14 mouse cellular contexts compared by ENCODE assay signal in the genomic region with DNA sequence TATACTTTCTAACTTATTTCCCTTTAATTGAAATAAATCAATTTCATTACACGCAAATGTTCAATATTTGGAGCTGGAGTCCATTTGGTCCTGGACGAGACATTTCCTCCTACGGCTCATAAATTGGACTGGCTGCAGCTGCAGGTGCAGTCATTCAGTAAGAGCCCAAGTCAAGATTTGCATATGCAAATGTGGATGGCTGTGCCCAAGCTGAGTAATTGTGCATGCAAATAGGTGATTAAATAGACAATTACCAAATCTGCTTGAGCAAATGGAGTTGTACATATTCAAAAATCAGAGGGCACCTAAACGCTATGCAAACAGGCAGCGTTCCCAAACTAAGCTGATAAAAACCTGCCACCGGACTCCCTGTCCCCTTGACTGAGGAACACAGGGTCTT.
DNase-seq lines count a peak whose midpoint lies in the region; ATAC-seq and TF ChIP-seq lines count a peak whose summit lies in the region.
"Had no signal": no experiment of that assay in that cellular context is flagged by ENCODE, and none has a peak within 500 bp of the region (broad histone marks: within the 10 kb centered on the region; RNA-seq: fewer than 3 reads in every experiment).

No protein-coding gene starts in this region.

- no peak overlapping the region for H3K9ac ChIP-seq in liver, adult 2 months (ENCODE audit: low read depth, low read length)
- no peak overlapping the region for H3K9ac ChIP-seq in forebrain, postnatal 0 days
- H3K9ac ChIP-seq in neural tube, embryonic 14.5 days (replicated peaks; ENCODE audit: low read depth, low read length): no peak overlapping the region
- H3K9ac ChIP-seq: limb, embryonic 15.5 days had no signal

- no peaks in the 10 kb centered on the region for H3K79me2 ChIP-seq in liver, adult 2 months (ENCODE audit: control insufficient read depth, insufficient read depth, low read length)

- no peaks in the 10 kb centered on the region for H3K9me3 ChIP-seq in forebrain, postnatal 0 days (ENCODE audit: low read length)
- H3K9me3 ChIP-seq in neural tube, embryonic 14.5 days (ENCODE audit: control insufficient read depth, low read length): no peaks in the 10 kb centered on the region
- H3K9me3 ChIP-seq: heart, embryonic 10.5 days; limb, embryonic 15.5 days had no signal

- peaks cover 7% of the 10 kb centered on the region for H3K4me1 ChIP-seq in liver, adult 2 months (ENCODE audit: control insufficient read depth, insufficient read depth, low read length)
- 0 out of 2 replicates have a peak, but pooled peaks cover 2% of the 10 kb centered on the region for H3K4me1 ChIP-seq in forebrain, postnatal 0 days (ENCODE audit: insufficient read depth)
- H3K4me1 ChIP-seq in neural tube, embryonic 14.5 days (ENCODE audit: control insufficient read depth, insufficient read depth, low read length): peaks cover 7% of the 10 kb centered on the region; the same call in 1 of the 2 replicates
- H3K4me1 ChIP-seq: limb, embryonic 15.5 days had no signal

- no peak for ATAC-seq in forebrain, postnatal 0 days
- ATAC-seq in neural tube, embryonic 14.5 days (ENCODE audit: low read depth): peak; percentile 54; the same call in 1 of the 2 replicates
- ATAC-seq: inflammation-experienced regulatory T-cells, adult 6 months had no signal

- DNase-seq in liver, adult 2 months (ENCODE audit: extremely low read depth, low read depth, low spot score): peak; percentile 26
- DNase-seq in liver: no peak
- peak; percentile 13 for DNase-seq in brain, adult 2 months (ENCODE audit: low read depth, low spot score)
- peak; percentile 20 for DNase-seq in forebrain, postnatal 0 days
- DNase-seq in lung, postnatal 36 days: no peak
- DNase-seq in frontal cortex, postnatal 25 days (ENCODE audit: low spot score in 2 of 2): no peak
- DNase-seq: adrenal gland, postnatal 36 days; cerebellum, adult 11-12 months; kidney, postnatal 25 days; retina, postnatal 1 day had no signal

- H3K4me3 ChIP-seq in liver, adult 2 months (ENCODE audit: insufficient read depth, low read depth, low read length): no peak overlapping the region
- no peak overlapping the region for H3K4me3 ChIP-seq in forebrain, postnatal 0 days (ENCODE audit: low read depth, low read length)
- H3K4me3 ChIP-seq in neural tube, embryonic 14.5 days (ENCODE audit: low read depth, low read length): no peak overlapping the region
- H3K4me3 ChIP-seq: heart, embryonic 10.5 days; limb, embryonic 15.5 days had no signal

- no peak overlapping the region for H3K27ac ChIP-seq in liver, adult 2 months (replicated peaks; ENCODE audit: insufficient read depth, low read depth, low read length)
- no peak overlapping the region for H3K27ac ChIP-seq in forebrain, postnatal 0 days (ENCODE audit: low read depth, low read length)
- H3K27ac ChIP-seq in neural tube, embryonic 14.5 days (ENCODE audit: low read depth, low read length): no peak overlapping the region
- H3K27ac ChIP-seq: heart, embryonic 10.5 days; limb, embryonic 15.5 days had no signal

- H3K27me3 ChIP-seq in liver, adult 2 months (ENCODE audit: control insufficient read depth, insufficient read depth, low read length): no peaks in the 10 kb centered on the region; the same call in 1 of the 2 replicates
- H3K27me3 ChIP-seq in forebrain, postnatal 0 days (ENCODE audit: insufficient read depth, low read length): no peaks in the 10 kb centered on the region
- no peaks in the 10 kb centered on the region for H3K27me3 ChIP-seq in neural tube, embryonic 14.5 days (ENCODE audit: control insufficient read depth, insufficient read depth, low read length)
- H3K27me3 ChIP-seq: limb, embryonic 15.5 days had no signal

- no peak for TF ChIP-seq POLR2A in liver, adult 2 months (IDR thresholded peaks at IDR 0.05; ENCODE audit: extremely low read depth, insufficient read depth, low read length)

- WGBS in liver, adult 2 months: 27% methylated on average over 6 of the region's 6 CpGs
- 19% methylated on average over 6 of the region's 6 CpGs for WGBS in forebrain, postnatal 0 days
- WGBS in neural tube, embryonic 14.5 days: 17% methylated on average over 6 of the region's 6 CpGs

- H3K36me3 ChIP-seq in liver, adult 2 months (ENCODE audit: control insufficient read depth, insufficient read depth, low read length): no peaks in the 10 kb centered on the region
- H3K36me3 ChIP-seq in forebrain, postnatal 0 days (ENCODE audit: insufficient read depth): no peaks in the 10 kb centered on the region
- H3K36me3 ChIP-seq in neural tube, embryonic 14.5 days (ENCODE audit: control insufficient read depth, insufficient read depth, low read length): no peaks in the 10 kb centered on the region
- H3K36me3 ChIP-seq: heart, embryonic 10.5 days; limb, embryonic 15.5 days had no signal

- no peak for TF ChIP-seq CTCF in liver, adult 2 months (IDR thresholded peaks at IDR 0.05; ENCODE audit: low read depth, low read length)
- TF ChIP-seq CTCF in forebrain, postnatal 0 days (IDR thresholded peaks at IDR 0.05; ENCODE audit: low read depth): no peak

- H3K4me2 ChIP-seq in forebrain, postnatal 0 days (ENCODE audit: low read depth): no peak overlapping the region
- H3K4me2 ChIP-seq in neural tube, embryonic 14.5 days (ENCODE audit: low read depth, low read length): no peak overlapping the region
- H3K4me2 ChIP-seq: limb, embryonic 15.5 days had no signal

Comparison
In these comparisons a context has a peak if more than half of its experiments do, and no peak if none do; other contexts are left out.
1. DNase-seq: peak in liver, adult 2 months (single experiment), brain, adult 2 months (single experiment) and forebrain, postnatal 0 days (single experiment); none in liver (single experiment), lung, postnatal 36 days (single experiment) and frontal cortex, postnatal 25 days (0 of 2).